Mouse (Mus musculus) myocyte (in vitro differentiated cells): Measurements from ENCODE around the gene Elk4.

ENCODE experiments used
- E2F4 ChIP-seq: IDR thresholded peaks from one replicate; pipeline ENCODE4 v1.6.1; 2011; ENCODE audit warnings: mild to moderate bottlenecking, control low read depth, moderate library complexity; ENCODE audit not compliant: insufficient read depth
- MAX ChIP-seq: IDR thresholded peaks from one replicate; pipeline ENCODE4 v1.6.1; 2011; ENCODE audit warnings: low read depth, mild to moderate bottlenecking, control low read depth
- MYOD1 ChIP-seq, 3 experiments: IDR thresholded peaks; one replicate each; pipeline ENCODE4 v1.6.1; 2011; ENCODE audit warnings: control low read depth in 2 of 3, low read depth in 2 of 3, mild to moderate bottlenecking in 2 of 3, moderate library complexity in 1 of 3; ENCODE audit not compliant: insufficient read length in 2 of 3, control insufficient read depth in 1 of 3
- POLR2A ChIP-seq: IDR thresholded peaks from one replicate; pipeline ENCODE4 v1.6.1; 2011; ENCODE audit warnings: low read depth, mild to moderate bottlenecking, control low read depth, moderate library complexity; ENCODE audit not compliant: insufficient read length
- TCF12 ChIP-seq: IDR thresholded peaks from one replicate; pipeline ENCODE4 v1.6.1; 2011; ENCODE audit warnings: mild to moderate bottlenecking, control low read depth; ENCODE audit not compliant: poor library complexity, insufficient read depth, severe bottlenecking
- TCF3 ChIP-seq: IDR thresholded peaks from one replicate; pipeline ENCODE4 v1.6.1; 2011; ENCODE audit warnings: low read depth, control low read depth; ENCODE audit not compliant: insufficient read length
- USF1 ChIP-seq: IDR thresholded peaks from one replicate; pipeline ENCODE4 v1.6.1; 2011; ENCODE audit warnings: low read depth, mild to moderate bottlenecking, control low read depth, moderate library complexity

DNA sequence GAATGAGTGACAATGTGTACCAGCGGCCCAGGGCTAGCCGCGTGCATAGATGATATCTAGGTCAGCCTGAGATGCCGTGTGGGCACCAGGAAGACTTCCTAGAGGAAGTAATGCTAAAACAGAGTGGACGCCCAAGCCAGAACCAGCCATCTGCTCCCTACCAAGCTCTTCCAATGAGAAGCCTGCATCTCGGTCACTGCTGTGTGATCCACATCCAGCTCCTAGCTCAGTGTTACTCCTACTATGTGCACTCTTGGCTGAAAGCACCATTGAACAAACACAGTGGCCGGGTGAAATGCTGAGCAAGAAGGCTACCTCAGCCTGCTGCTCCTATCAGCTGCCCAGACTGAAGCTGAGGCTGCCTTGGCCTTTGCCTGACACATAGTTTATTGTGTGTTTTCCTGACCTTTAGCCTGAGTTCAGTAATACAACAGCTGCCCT lies 14.8 kb upstream of the Elk4 start:
- TF ChIP-seq MYOD1 (IDR thresholded peaks at IDR 0.05; ENCODE audit: control insufficient read depth in 1 of 3, insufficient read length in 2 of 3, low read depth in 2 of 3) (no peak), TCF12 (no peak), MAX (no peak), POLR2A (no peak), USF1 (no peak), E2F4 (no peak), TCF3 (no peak)
